Mouse (Mus musculus) testis, adult 2 months (tissue): ENCODE results near the gene Chchd3.

Experiments used
- CTCF ChIP-seq: fragments of 200-500 bp; IDR thresholded peaks from 2 replicates; pipeline ENCODE4 v1.5.1; 2012; ENCODE audit warnings: low read depth, mild to moderate bottlenecking, inconsistent platforms, low read length, moderate library complexity; ENCODE audit not compliant: control insufficient read depth, insufficient read depth, insufficient replicate concordance
- POLR2A ChIP-seq: fragments of 200-500 bp; IDR thresholded peaks from 2 replicates; pipeline ENCODE4 v1.6.1; 2012; ENCODE audit warnings: low read depth, mild to moderate bottlenecking, inconsistent platforms, low read length, moderate library complexity; ENCODE audit not compliant: control insufficient read depth

- no peak for TF ChIP-seq POLR2A
- no peak for TF ChIP-seq CTCF
Measured at GRCm38 (mm10) chr6:33001271-33001670, 58.8 kb downstream of the Chchd3 start.
